Mouse (Mus musculus): ENCODE measurements at regions not wholly inside any gene's neighbourhood (a gene's known extent, or its start where the extent isn't known, plus 50 kb on each side); places are given as distances from the start of the nearest gene placed in this dataset.

GRCm38 (mm10) chr4:87667556-87668154, 365.5 kb downstream of the Mllt3 start:
- no peak for DNase-seq (ENCODE audit: low spot score in 2 of 2)

- no peak for DNase-seq (ENCODE audit: low spot score in 2 of 2)
These were observed 368.0 kb downstream of the Mllt3 start for GRCm38 (mm10) chr4:87665149-87665548.

GRCm38 (mm10) chr4:87662876-87663275, 370.3 kb downstream of the Mllt3 start:
- DNase-seq (ENCODE audit: low spot score in 2 of 2), result no peak

GRCm38 (mm10) chr4:87658316-87658715, 374.8 kb downstream of the Mllt3 start:
- no peak for DNase-seq (ENCODE audit: low spot score in 2 of 2)

GRCm38 (mm10) chr4:87657855-87658254, 375.3 kb downstream of the Mllt3 start:
- no peak for DNase-seq (ENCODE audit: low spot score in 2 of 2)

- no peak for DNase-seq (ENCODE audit: low spot score in 2 of 2)
These were observed 379.6 kb downstream of the Mllt3 start for GRCm38 (mm10) chr4:87653440-87654165.

- DNase-seq (ENCODE audit: low spot score in 2 of 2), result no peak
These were observed 380.7 kb downstream of the Mllt3 start for GRCm38 (mm10) chr4:87652314-87652934.

- DNase-seq (ENCODE audit: low spot score in 2 of 2), result no peak
These were observed 381.9 kb downstream of the Mllt3 start for GRCm38 (mm10) chr4:87651275-87651674.

- no peak for DNase-seq (ENCODE audit: low spot score in 2 of 2)
These were observed 382.3 kb downstream of the Mllt3 start for GRCm38 (mm10) chr4:87650837-87651236.

GRCm38 (mm10) chr4:87650393-87650792, 382.8 kb downstream of the Mllt3 start:
- no peak for DNase-seq (ENCODE audit: low spot score in 2 of 2)

GRCm38 (mm10) chr4:87648919-87649318, 384.2 kb downstream of the Mllt3 start:
- DNase-seq (ENCODE audit: low spot score in 2 of 2), result no peak

- DNase-seq (ENCODE audit: low spot score in 2 of 2), result no peak
These were observed 384.9 kb downstream of the Mllt3 start for GRCm38 (mm10) chr4:87647932-87648911.

- DNase-seq (ENCODE audit: low spot score in 2 of 2), result no peak
These were observed 391.2 kb downstream of the Mllt3 start for GRCm38 (mm10) chr4:87642002-87642401.

- no peak for DNase-seq (ENCODE audit: low spot score in 2 of 2)
These were observed 391.6 kb downstream of the Mllt3 start for GRCm38 (mm10) chr4:87641551-87641950.

- no peak for DNase-seq (ENCODE audit: low spot score in 2 of 2)
These were observed 394.9 kb downstream of the Mllt3 start for GRCm38 (mm10) chr4:87638380-87638646.

GRCm38 (mm10) chr4:87637629-87638379, 395.4 kb downstream of the Mllt3 start:
- DNase-seq (ENCODE audit: low spot score in 2 of 2), result no peak

GRCm38 (mm10) chr4:87611116-87611515, 380.8 kb upstream of the Slc24a2 start:
- DNase-seq (ENCODE audit: low spot score in 2 of 2), result no peak

- DNase-seq (ENCODE audit: low spot score in 2 of 2), result no peak
These were observed 363.4 kb upstream of the Slc24a2 start for GRCm38 (mm10) chr4:87593644-87594043.

GRCm38 (mm10) chr4:87590797-87591196, 360.5 kb upstream of the Slc24a2 start:
- DNase-seq (ENCODE audit: low spot score in 2 of 2), result no peak

- DNase-seq (ENCODE audit: low spot score in 2 of 2), result no peak
These were observed 347.9 kb upstream of the Slc24a2 start for GRCm38 (mm10) chr4:87578164-87578563.

GRCm38 (mm10) chr4:87570950-87571349, 340.7 kb upstream of the Slc24a2 start:
- DNase-seq (ENCODE audit: low spot score in 2 of 2), result no peak

Data from adrenal gland, postnatal 4 days (tissue).